Mouse (Mus musculus) inflammation-experienced regulatory T-cells, adult 16 weeks (primary cell): ENCODE measurements around the gene Vps37c. TPM values are rescaled to one million over a fixed set of nuclear protein-coding genes. Genes with fewer than 3 reads are reported as not detected.

Experiments
- polyA plus RNA-seq: library from polyadenylated mRNA; unstranded; fragments of 100-300 nt; shearing (Covaris generic); gene quantifications from one replicate; pipeline ENCODE4 v1.2.1, GENCODE M21; 2017

Gene Vps37c
- 26.3 TPM for polyA plus RNA-seq

GRCm38 (mm10) chr19:10688537-10689352 lies at the start of gene Vps37c:
TSS of gene Vps37c (plus strand) at chr19:10688735.

GRCm38 (mm10) chr19:10677915-10678771 lies 10.4 kb upstream of the Vps37c start, which contains the start of gene Pga5:
TSS of gene Pga5 (minus strand) at chr19:10678071.

DNA sequence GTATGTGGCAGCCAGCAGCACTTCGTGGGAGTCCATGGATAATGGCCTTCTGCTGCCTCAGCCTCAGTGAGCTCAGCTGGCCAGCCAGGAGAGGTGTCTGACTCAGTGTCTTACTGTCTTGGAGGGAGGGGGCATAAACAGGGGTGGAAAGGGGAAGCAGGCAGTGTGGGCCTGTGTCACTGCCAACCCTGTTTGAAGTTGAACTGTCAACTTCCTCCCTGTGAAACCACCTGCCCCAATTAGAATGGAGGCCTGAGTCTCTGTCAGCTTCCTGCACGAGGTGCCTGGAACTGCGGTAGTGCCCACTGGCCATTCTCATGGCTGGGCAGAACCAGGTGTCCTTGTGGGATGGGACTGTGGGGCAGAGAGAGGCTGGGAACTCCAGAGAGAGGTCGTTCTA lies 50.3 kb downstream of the Vps37c start, which contains the start of gene Cd5:
Gene Cd5, minus strand, starts transcription at position 192 of the 400 bp plus-strand sequence.

Other genes with a start within 250 kb of the Vps37c start
- gene Lrrc10b, start 231.3 kb upstream of the Vps37c start, polyA plus RNA-seq, result not detected
- 0.35 TPM for gene Ppp1r32, start 205.8 kb upstream of the Vps37c start, polyA plus RNA-seq
- gene Cpsf7, start 163.5 kb upstream of the Vps37c start, polyA plus RNA-seq, result 33.6 TPM
- 94.9 TPM for gene Sdhaf2, start 162.6 kb upstream of the Vps37c start, polyA plus RNA-seq
- 12.7 TPM for gene Tmem216, start 132.5 kb upstream of the Vps37c start, polyA plus RNA-seq
- 53.0 TPM for gene Cyb561a3, start 111.6 kb upstream of the Vps37c start, polyA plus RNA-seq
- 22.4 TPM for gene Tmem138, start 111.4 kb upstream of the Vps37c start, polyA plus RNA-seq
- gene Ddb1, start 83.4 kb upstream of the Vps37c start, polyA plus RNA-seq, result 208 TPM
- gene Tkfc, start 83.1 kb upstream of the Vps37c start, polyA plus RNA-seq, result 9.0 TPM
- gene Vwce, start 54.5 kb upstream of the Vps37c start, polyA plus RNA-seq, result not detected
- gene Pga5, start 10.7 kb upstream of the Vps37c start, polyA plus RNA-seq, result not detected
- gene Cd5, start 50.3 kb downstream of the Vps37c start, polyA plus RNA-seq, result 569 TPM
- gene Cd6, start 141.3 kb downstream of the Vps37c start, polyA plus RNA-seq, result 778 TPM
- 1.9 TPM for gene Slc15a3, start 151.0 kb downstream of the Vps37c start, polyA plus RNA-seq
- gene Tmem132a, start 181.2 kb downstream of the Vps37c start, polyA plus RNA-seq, result 0.46 TPM
- 60.7 TPM for gene Tmem109, start 193.3 kb downstream of the Vps37c start, polyA plus RNA-seq
- 76.9 TPM for gene Prpf19, start 206.5 kb downstream of the Vps37c start, polyA plus RNA-seq
- gene Zp1, start 231.9 kb downstream of the Vps37c start, polyA plus RNA-seq, result not detected
- not detected for gene Ptgdr2, start 248.4 kb downstream of the Vps37c start, polyA plus RNA-seq